Mouse (Mus musculus): ENCODE data around the gene Pde8b. TPM values are rescaled to one million over a fixed set of nuclear protein-coding genes. Genes with fewer than 3 reads are reported as not detected.

The Pde8b gene
- polyA plus RNA-seq (2012; rRNA removed) = 1.8 and 3.5 TPM in 2 replicates

GRCm38 (mm10) chr13:95249511-95250456, at the start of gene Pde8b:
Pde8b (minus strand) TSS chr13:95250336.

GRCm38 (mm10) chr13:94976219-94977186, 273.6 kb downstream of the Pde8b start, which contains the start of gene Wdr41:
Wdr41 (plus strand) TSS chr13:94976344.

Other genes with a start within 250 kb of the Pde8b start
- gene Zbed3, start 73.3 kb upstream of the Pde8b start, polyA plus RNA-seq (2012; rRNA removed) = 7.2 and 10.8 TPM in 2 replicates
- 6.1 and 10.1 TPM in 2 replicates for gene Aggf1, start 125.0 kb upstream of the Pde8b start, polyA plus RNA-seq (2012; rRNA removed)
- not detected in 2 replicates for gene Crhbp, start 194.6 kb upstream of the Pde8b start, polyA plus RNA-seq (2012; rRNA removed)
- gene S100z, start 228.4 kb upstream of the Pde8b start, polyA plus RNA-seq (2012; rRNA removed) = not detected in 2 replicates

All from stomach, adult 2 months (tissue).